Mouse (Mus musculus) midbrain, embryonic 11.5 days (tissue): ENCODE data around the gene Plppr1. TPM values are rescaled to one million over a fixed set of nuclear protein-coding genes. Genes with fewer than 3 reads are reported as not detected.

ENCODE experiments used
- ATAC-seq: fragments of 200-750 bp; cut with Nextera tagmentation; 2 replicates; pipeline ENCODE4 v1.8.0; 2017; ENCODE audit warnings: moderate TSS enrichment, moderate library complexity; ENCODE audit not compliant: low FRiP score
- DNase-seq: peaks from one replicate; pipeline ENCODE4 v3.0.0; 2015; ENCODE audit warnings: low spot score; ENCODE audit errors: missing footprints
- H3K27ac ChIP-seq: fragments of 300-500 bp; sonication (generic); 2 replicates; pipeline ENCODE4 v1.5.1; 2014; ENCODE audit warnings: low read depth, low read length
- H3K27me3 ChIP-seq: fragments of 300-500 bp; sonication (generic); 2 replicates; pipeline ENCODE4 v1.6.1; 2014; ENCODE audit warnings: mild to moderate bottlenecking, low read length, moderate library complexity, mixed read lengths; ENCODE audit not compliant: control insufficient read depth, insufficient read depth
- H3K36me3 ChIP-seq: fragments of 300-500 bp; sonication (generic); 2 replicates; pipeline ENCODE4 v1.6.1; 2014; ENCODE audit warnings: mild to moderate bottlenecking, low read length, moderate library complexity, mixed read lengths; ENCODE audit not compliant: control insufficient read depth, insufficient read depth
- H3K4me1 ChIP-seq: fragments of 300-500 bp; sonication (generic); 2 replicates; pipeline ENCODE4 v1.6.1; 2014; ENCODE audit warnings: low read length; ENCODE audit not compliant: control insufficient read depth, insufficient read depth
- H3K4me2 ChIP-seq: fragments of 300-500 bp; sonication (generic); 2 replicates; pipeline ENCODE4 v1.6.1; 2014; ENCODE audit warnings: mild to moderate bottlenecking, moderate library complexity
- H3K4me3 ChIP-seq: fragments of 300-500 bp; sonication (generic); 2 replicates; pipeline ENCODE4 v1.5.1; 2014; ENCODE audit warnings: low read depth, low read length
- H3K9ac ChIP-seq: fragments of 300-500 bp; sonication (generic); 2 replicates; pipeline ENCODE4 v1.6.1; 2014; ENCODE audit warnings: low read length
- H3K9me3 ChIP-seq: fragments of 300-500 bp; sonication (generic); 2 replicates; pipeline ENCODE4 v1.6.1; 2016; ENCODE audit warnings: low read length; ENCODE audit not compliant: control insufficient read depth
- WGBS: fragments of 180-500 bp; shearing (Covaris S2); extraction: QIAGEN DNeasy Blood & Tissue Kit; methylation state at CpG from one replicate; pipeline ENCODE4 v1.1.7; 2014; 5-methylcytosine and 5-hydroxymethylcytosine counted together
- polyA plus RNA-seq: library from polyadenylated mRNA; unstranded; fragments of >200 nt; fragmentation: Nextera tagmentation; extraction: Ambion mirVana; gene quantifications from 2 replicates; pipeline ENCODE4 v1.2.1, GENCODE M21; 2014

The Plppr1 gene
- polyA plus RNA-seq, 1 experiment from 2014 or later: 11.5 TPM

GRCm38 (mm10) chr4:49101934-49102768 is 43.1 kb downstream of the Plppr1 start:
- no peak for DNase-seq
- Histone ChIP-seq H3K4me2 (no peak overlapping the region), H3K4me3 (no peak overlapping the region), H3K27me3 (no peaks in the 10 kb centered on the region), H3K27ac (peak overlapping the region; percentile 12; the same call in 1 of the 2 replicates), H3K9ac (no peak overlapping the region), H3K9me3 (no peaks in the 10 kb centered on the region), H3K36me3 (no peaks in the 10 kb centered on the region), H3K4me1 (peaks cover 2% of the 10 kb centered on the region; the same call in 1 of the 2 replicates)
- ATAC-seq: peak; percentile 80
- 44% methylated on average over 7 of the region's 7 CpGs for WGBS

- ATAC-seq (peak; percentile 69), DNase-seq (no peak)
- Histone ChIP-seq H3K4me1 (peaks cover 2% of the 10 kb centered on the region; the same call in 1 of the 2 replicates), H3K27me3 (no peaks in the 10 kb centered on the region), H3K9ac (no peak overlapping the region), H3K36me3 (no peaks in the 10 kb centered on the region), H3K4me3 (no peak overlapping the region), H3K27ac (no peak overlapping the region; the same call in 1 of the 2 replicates), H3K4me2 (no peak overlapping the region), H3K9me3 (no peaks in the 10 kb centered on the region)
- WGBS: 66% methylated on average over 4 of the region's 4 CpGs
Observed at GRCm38 (mm10) chr4:49102769-49103193, 43.7 kb downstream of the Plppr1 start.

DNA sequence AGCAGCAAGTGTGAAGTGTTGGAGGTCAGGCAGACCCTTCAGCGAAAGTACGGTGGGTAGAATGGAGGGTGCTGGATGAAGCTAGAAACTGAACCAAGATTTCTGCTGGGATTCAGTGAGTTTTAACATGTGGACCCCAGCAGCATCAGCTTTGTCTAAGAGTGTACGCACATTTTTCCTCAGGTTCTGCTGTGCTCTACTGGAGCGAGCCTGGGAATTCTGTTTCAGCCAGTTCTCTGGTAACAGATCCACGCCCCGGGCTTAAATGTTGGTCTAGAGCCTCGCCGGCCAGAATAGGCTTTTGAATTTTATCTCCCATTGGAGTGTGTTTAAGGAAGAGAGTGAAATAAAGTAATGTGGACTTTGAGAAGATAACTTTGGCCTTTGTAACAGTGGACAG is 45.8 kb downstream of the Plppr1 start:
- 92% methylated on average over 8 of the region's 8 CpGs for WGBS
- no peak overlapping the region for H3K4me3 ChIP-seq
- no peak overlapping the region for H3K4me2 ChIP-seq
- no peak overlapping the region for H3K27ac ChIP-seq
- no peaks in the 10 kb centered on the region for H3K36me3 ChIP-seq
- H3K4me1 ChIP-seq: peaks cover 5% of the 10 kb centered on the region; the same call in 1 of the 2 replicates
- DNase-seq (no peak), ATAC-seq (no peak)
- H3K27me3 ChIP-seq: no peaks in the 10 kb centered on the region
- H3K9ac ChIP-seq: no peak overlapping the region
- no peaks in the 10 kb centered on the region for H3K9me3 ChIP-seq

DNA sequence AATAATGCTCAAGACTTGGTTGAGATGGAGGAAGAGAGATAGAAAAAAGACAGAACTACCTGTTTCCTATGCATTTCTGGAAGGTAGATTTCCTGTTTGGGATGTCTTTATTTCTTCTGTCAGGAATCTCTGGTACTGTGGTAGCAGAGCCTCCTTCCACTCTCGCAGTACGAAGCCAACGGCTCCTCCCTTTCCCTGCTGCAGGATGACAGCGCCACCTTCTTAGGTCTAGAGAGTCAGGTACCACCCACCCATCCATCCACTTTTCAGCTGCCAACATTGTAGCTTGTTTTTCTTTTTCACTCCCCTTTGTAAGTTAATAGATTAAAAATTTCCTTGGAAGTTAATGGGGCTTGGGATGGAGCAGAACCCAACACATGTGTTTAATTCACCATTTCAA is 48.8 kb downstream of the Plppr1 start:
- no peak for ATAC-seq
- no peaks in the 10 kb centered on the region for H3K36me3 ChIP-seq
- H3K4me3 ChIP-seq: no peak overlapping the region
- H3K4me2 ChIP-seq: no peak overlapping the region
- H3K4me1 ChIP-seq: peaks cover 2% of the 10 kb centered on the region; the same call in 1 of the 2 replicates
- no peaks in the 10 kb centered on the region for H3K27me3 ChIP-seq
- no peak overlapping the region for H3K27ac ChIP-seq
- 88% methylated on average over 4 of the region's 4 CpGs for WGBS
- DNase-seq: no peak
- no peak overlapping the region for H3K9ac ChIP-seq
- H3K9me3 ChIP-seq: no peaks in the 10 kb centered on the region

DNA sequence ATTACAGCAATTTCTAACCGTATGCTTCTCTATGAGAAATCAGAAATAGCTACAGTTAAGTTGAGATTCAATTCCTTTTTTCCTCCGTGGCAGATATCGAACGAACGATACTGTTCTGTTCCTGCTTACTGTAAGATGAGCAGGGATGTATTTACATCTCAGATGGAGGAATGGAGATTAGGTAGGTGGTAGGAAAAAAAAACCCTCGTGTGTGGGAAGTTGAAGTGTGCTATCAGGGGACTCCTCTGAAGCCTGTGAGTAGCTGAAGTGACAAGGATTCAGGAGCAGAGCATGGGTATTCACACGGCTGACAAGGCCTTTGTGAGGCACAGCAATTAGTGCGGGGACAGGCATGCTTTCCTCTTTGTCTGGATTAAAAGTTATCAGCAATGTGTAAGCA is 49.3 kb downstream of the Plppr1 start:
- peaks cover 2% of the 10 kb centered on the region; the same call in 1 of the 2 replicates for H3K4me1 ChIP-seq
- no peaks in the 10 kb centered on the region for H3K27me3 ChIP-seq
- no peak overlapping the region for H3K4me2 ChIP-seq
- no peaks in the 10 kb centered on the region for H3K36me3 ChIP-seq
- 80% methylated on average over 8 of the region's 8 CpGs for WGBS
- no peak overlapping the region for H3K9ac ChIP-seq
- H3K9me3 ChIP-seq: no peaks in the 10 kb centered on the region
- ATAC-seq: no peak
- no peak overlapping the region for H3K4me3 ChIP-seq
- no peak for DNase-seq
- no peak overlapping the region for H3K27ac ChIP-seq

DNA sequence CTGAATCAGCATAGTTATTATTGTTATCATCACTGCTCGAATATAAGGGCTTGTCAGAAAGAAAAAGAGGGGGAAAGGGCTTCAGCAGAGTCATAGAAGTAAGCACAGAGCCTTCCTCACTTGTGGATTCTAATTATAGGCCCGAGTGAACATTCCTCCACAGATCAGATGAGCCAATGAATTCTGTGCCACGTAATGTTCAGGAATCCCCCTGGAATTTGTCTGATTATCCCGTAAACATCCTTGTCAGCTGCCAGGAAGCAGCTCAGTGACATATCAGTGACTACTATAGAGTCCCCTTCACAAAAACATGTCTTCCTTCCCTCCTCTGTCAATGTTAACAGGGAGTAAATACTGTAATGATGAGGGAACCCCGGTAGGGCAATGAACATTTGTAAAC is 50.9 kb downstream of the Plppr1 start:
- ATAC-seq: peak; percentile 24; the same call in 1 of the 2 replicates
- no peak overlapping the region for H3K4me3 ChIP-seq
- no peak for DNase-seq
- H3K4me1 ChIP-seq: peaks cover 2% of the 10 kb centered on the region; the same call in 1 of the 2 replicates
- H3K9ac ChIP-seq: no peak overlapping the region
- no peak overlapping the region for H3K4me2 ChIP-seq
- H3K27me3 ChIP-seq: no peaks in the 10 kb centered on the region
- H3K9me3 ChIP-seq: no peaks in the 10 kb centered on the region
- WGBS: 44% methylated on average over 5 of the region's 5 CpGs
- no peak overlapping the region for H3K27ac ChIP-seq
- no peaks in the 10 kb centered on the region for H3K36me3 ChIP-seq

GRCm38 (mm10) chr4:49118842-49119241 is 59.8 kb downstream of the Plppr1 start:
- WGBS: 84% methylated on average over 2 of the region's 2 CpGs
- H3K27me3 ChIP-seq: no peaks in the 10 kb centered on the region
- DNase-seq: no peak
- H3K36me3 ChIP-seq: no peaks in the 10 kb centered on the region
- no peaks in the 10 kb centered on the region for H3K9me3 ChIP-seq
- ATAC-seq: no peak
- no peak overlapping the region for H3K27ac ChIP-seq
- H3K4me1 ChIP-seq: no peaks in the 10 kb centered on the region
- H3K4me2 ChIP-seq: no peak overlapping the region
- H3K9ac ChIP-seq: no peak overlapping the region
- no peak overlapping the region for H3K4me3 ChIP-seq

- 85% methylated on average over 4 of the region's 4 CpGs for whole genome bisulfite sequencing
- H3K4me3 ChIP-seq: no peak overlapping the region
Observed at GRCm38 (mm10) chr4:49144798-49145197, 85.7 kb downstream of the Plppr1 start.

GRCm38 (mm10) chr4:49148775-49149174 is 89.7 kb downstream of the Plppr1 start:
- H3K27ac ChIP-seq: no peak overlapping the region
- H3K36me3 ChIP-seq: no peaks in the 10 kb centered on the region
- H3K4me1 ChIP-seq: no peaks in the 10 kb centered on the region
- no peaks in the 10 kb centered on the region for H3K27me3 ChIP-seq
- no peak for DNase-seq
- H3K9me3 ChIP-seq: no peaks in the 10 kb centered on the region
- no peak overlapping the region for H3K4me3 ChIP-seq
- ATAC-seq: no peak
- H3K9ac ChIP-seq: no peak overlapping the region
- H3K4me2 ChIP-seq: no peak overlapping the region
- WGBS: 84% methylated on average over 2 of the region's 2 CpGs

More at GRCm38 (mm10) chr4:49144798-49145197, 85.7 kb downstream of the Plppr1 start:
- Histone ChIP-seq H3K9me3 (no peaks in the 10 kb centered on the region), H3K36me3 (no peaks in the 10 kb centered on the region), H3K27ac (no peak overlapping the region), H3K27me3 (no peaks in the 10 kb centered on the region), H3K9ac (no peak overlapping the region), H3K4me2 (no peak overlapping the region), H3K4me1 (no peaks in the 10 kb centered on the region)
- no peak for ATAC-seq
- no peak for DNase-seq
